Mouse (Mus musculus): ENCODE results near the gene 1810010H24Rik.
"Not testable (repeated sequence)": the region's sequence is repeated elsewhere in the genome, so short reads cannot be mapped to it uniquely, and the experiment has no call there.

The 1810010H24Rik gene

GRCm38 (mm10) chr11:107014020-107014585, 11.4 kb upstream of the 1810010H24Rik start:
- DNase-seq: no peak

GRCm38 (mm10) chr11:107014597-107015309, 10.7 kb upstream of the 1810010H24Rik start:
- DNase-seq: peak; percentile 53

DNA sequence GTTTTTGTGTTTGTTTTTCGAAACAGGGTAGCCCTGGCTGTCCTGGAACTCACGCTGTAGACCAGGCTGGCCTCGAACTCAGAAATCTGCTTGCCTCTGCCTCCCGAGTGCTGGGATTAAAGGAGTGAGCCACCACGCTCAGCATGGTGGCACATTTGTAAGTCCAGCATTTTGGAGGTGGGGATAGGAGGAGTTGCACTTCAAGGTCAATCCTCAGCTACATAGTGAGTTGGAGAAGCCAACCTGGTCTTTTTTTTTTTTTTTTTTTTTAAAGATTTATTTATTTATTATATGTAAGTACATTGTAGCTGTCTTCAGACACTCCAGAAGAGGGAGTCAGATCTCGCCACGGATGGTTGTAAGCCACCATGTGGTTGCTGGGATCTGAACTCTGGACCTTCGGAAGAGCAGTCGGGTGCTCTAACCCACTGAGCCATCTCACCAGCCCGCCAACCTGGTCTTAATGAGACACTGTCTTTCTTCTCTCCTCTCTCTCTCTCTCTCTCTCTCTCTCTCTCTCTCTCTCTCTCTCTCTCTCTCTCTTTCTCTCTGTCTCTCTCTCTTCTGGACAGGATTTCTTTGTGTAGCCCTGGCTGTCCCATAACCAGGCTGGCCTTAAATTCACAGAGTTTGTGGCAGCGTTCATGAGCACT, 9.8 kb upstream of the 1810010H24Rik start:
- DNase-seq: not testable (repeated sequence)

GRCm38 (mm10) chr11:107016893-107017292, 8.6 kb upstream of the 1810010H24Rik start:
- no peak for DNase-seq

GRCm38 (mm10) chr11:107017339-107017886, 8.1 kb upstream of the 1810010H24Rik start:
- no peak for DNase-seq

GRCm38 (mm10) chr11:107018606-107019005, 6.9 kb upstream of the 1810010H24Rik start:
- no peak for DNase-seq

DNA sequence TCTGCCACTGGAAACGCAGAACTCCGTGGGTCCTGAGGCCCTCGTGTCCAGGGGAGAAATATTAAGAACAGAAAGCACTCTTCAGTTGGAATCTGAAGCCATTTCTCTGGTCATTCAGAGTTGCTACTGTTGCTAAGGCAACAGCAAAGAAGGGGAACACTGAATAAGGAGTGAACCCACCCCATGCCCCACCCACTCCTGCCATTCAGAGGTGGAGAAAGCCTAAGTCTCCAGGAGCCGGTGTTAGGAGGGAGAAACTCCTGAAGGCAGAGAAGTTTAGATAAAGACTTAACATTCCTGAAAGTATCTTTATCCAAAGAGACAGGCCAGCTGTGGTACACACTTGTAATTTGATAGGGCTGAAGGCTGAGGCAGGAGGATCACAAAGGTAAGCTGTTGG, 6.2 kb upstream of the 1810010H24Rik start:
- DNase-seq: no peak

GRCm38 (mm10) chr11:107019722-107020121, 5.8 kb upstream of the 1810010H24Rik start:
- not testable (repeated sequence) for DNase-seq

GRCm38 (mm10) chr11:107022050-107022683, 3.3 kb upstream of the 1810010H24Rik start:
- peak; percentile 60 for DNase-seq

- DNase-seq: no peak
Measured at GRCm38 (mm10) chr11:107024406-107024805, 1.1 kb upstream of the 1810010H24Rik start.

- no peak for DNase-seq
Measured at GRCm38 (mm10) chr11:107026554-107027430, 1.3 kb downstream of the 1810010H24Rik start.

DNA sequence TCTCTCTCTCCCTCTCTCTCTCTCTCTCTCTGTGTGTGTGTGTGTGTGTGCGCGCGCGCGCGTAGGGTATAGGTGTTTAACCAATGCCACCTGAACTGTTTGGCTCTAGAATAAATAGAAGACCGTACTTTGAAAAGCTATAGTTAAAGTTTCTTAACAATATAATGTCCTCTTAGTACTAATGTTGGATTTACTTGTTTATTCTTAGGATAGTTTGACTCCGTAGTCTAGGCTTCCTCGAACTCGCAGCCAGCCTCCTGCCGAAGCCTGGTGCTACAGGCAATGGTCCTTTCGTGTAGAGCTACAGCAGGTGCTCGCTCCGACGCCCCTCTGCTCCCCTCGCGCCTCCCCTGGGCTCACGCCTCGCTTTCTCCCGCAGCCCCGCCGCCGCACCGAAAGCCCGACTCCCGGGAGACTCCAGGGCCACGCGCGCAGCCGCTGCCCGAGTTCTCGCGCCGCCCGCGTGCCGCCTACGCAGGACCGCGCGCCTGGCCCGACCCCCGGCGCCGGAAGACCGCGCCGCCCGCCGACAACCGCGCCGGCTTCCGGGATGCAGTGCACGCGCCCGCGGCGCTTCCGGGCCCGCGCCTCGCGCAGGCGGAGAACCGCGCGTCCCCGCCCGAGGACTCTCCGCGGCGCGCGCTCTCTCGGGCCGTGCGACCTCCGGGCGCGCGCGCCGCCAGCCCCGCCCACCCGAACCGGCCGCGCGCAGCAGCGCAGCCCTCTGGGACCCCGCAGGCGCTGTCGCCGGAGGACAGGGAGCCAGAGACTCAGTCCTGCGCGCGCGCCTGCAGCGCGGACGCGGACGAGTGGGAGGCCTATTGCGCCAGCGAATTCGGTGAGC, 2.2 kb downstream of the 1810010H24Rik start:
- DNase-seq: peak; percentile 87

DNA sequence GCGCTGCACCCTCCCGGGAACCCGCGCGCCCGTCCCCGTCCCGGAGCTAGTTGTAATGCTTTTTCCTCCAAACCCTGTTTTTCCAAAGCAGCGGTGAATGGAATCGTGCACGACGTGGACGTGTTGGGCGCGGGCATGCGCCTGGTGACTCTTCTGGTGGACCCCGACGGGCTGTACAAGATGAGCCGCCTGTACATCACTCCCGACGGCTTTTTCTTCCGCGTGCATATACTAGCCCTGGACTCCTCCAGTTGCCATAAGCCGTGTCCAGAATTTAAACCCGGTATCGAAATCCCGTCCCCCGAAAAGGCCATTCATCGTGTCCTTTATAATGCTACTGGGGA, 2.8 kb downstream of the 1810010H24Rik start:
- no peak for DNase-seq

DNA sequence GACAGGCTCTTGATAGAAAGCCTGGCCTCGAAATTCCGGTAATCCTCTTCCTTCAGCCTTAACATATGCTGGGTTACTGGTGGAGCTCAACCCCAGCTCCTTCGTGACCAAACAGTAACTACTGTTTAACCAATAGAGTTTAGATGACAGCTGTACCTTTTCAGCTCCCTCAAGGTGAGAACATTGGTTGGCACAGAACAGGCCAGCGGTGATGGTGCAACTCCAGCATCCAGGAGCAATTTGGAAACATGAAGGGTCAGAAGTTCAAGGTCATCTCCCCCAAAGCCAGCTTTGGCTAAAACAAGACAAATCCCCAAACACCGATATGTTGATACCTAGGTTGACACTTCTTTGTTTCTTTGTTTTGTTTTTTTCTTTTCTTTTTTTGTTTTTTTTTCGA, 3.3 kb downstream of the 1810010H24Rik start:
- no peak for DNase-seq

DNA sequence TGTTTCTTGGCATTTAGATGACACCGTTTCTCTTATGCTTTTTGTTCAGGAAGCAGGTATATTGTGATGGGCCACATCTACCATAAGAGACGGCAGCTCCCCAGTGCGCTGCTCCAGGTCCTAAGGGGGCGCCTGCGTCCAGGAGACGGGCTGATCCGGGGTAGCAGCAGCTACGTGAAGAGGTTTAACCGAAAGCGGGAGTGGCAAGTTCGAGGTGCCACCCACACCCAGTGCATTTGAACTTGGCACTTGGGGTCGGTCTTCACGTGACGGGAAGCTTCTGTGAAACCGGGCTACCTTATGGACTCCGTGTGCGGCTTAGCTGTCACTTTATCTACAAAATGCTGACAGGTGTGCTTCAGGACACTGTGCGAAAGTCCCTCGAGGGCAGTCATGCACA, 4.1 kb downstream of the 1810010H24Rik start:
- DNase-seq: no peak

- DNase-seq: no peak
Measured at GRCm38 (mm10) chr11:107031635-107032034, 6.2 kb downstream of the 1810010H24Rik start.

DNA sequence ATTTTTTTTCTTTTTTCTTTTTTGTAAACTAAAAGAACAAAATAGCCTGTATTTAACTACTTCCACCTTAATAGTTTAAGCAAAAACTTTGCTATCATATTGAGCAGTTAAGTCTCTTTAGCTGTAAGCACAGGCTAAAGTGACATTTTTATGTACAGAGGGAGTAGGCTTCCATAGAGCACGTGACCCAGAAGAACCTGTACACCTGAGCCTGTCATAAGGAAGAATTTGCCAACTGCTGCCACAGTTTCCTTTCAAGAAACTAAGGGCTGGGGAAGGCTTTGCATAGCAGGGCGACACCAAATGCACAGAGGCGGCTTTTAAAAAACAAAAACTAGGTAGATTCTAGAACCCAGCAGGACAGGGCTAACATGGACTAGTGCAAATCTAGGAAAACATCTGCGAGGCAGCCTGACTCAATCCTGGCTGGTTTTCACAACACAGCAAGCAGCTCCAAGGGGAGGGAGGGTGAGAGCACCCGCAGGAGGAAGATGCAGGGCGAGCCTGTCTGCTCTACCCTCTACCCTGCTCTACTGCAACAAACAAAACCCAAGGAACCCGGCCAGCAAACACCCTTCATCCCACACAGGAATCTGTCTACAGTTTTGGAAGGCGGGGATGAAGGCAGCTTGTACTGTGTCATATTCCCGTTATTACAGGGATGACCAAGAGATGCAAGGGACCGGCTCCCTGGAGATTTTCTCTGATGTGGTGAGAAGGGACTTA, 8.8 kb downstream of the 1810010H24Rik start:
- no peak for DNase-seq

DNA sequence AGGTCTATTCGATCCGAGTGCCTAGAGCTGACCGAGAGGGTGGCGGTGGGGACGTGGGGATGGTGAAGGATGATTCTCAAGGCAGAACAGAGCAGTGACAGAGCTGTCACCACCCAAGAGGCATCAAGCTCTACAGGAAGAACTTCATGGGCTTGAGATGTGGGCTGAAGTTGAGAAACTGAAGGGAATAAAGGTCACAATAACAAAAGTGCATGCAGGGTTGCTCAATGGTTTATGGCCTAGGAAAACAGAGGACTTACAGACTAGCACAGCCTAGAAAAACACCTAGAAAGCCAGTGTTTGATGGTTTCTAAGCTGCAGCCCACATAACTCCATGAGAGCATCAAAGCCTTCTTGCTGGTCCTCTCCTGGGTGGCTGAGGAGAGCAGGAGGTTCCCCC, 13.9 kb downstream of the 1810010H24Rik start:
- no peak for DNase-seq

DNA sequence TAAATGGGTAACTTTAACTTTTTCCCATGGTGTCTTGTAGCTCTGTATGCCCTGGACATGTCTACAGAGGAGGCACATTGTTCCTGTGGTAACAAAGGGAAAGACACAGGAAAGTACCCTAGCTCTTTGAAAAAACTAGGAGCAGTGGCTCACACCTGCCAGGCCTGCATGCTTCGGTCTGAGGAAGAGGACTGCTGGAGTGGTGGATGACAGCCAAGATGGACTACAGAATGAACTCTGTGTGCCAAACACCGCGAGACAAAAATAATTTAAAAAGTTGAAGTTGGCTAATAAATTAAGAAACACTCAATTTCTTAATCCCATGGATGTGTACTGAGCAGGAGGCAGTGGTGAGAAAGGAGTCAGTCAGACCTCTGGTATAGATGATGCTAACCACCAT, 15.9 kb downstream of the 1810010H24Rik start:
- DNase-seq: no peak

GRCm38 (mm10) chr11:107043361-107043760, 17.9 kb downstream of the 1810010H24Rik start:
- DNase-seq: no peak

- peak; percentile 84 for DNase-seq
Measured at GRCm38 (mm10) chr11:107044321-107044720, 18.8 kb downstream of the 1810010H24Rik start.

All from lung, postnatal 14 days (tissue).